Mouse (Mus musculus) embryonic fibroblast, embryonic 13.5 days (primary cell): ENCODE results near the gene Sh3bp5.

Experiments used
- CTCF ChIP-seq: IDR thresholded peaks from 2 replicates; pipeline ENCODE4 v1.5.1; 2011; ENCODE audit warnings: mild to moderate bottlenecking, control low read depth, low read length, moderate library complexity, borderline replicate concordance; ENCODE audit not compliant: insufficient read depth
- POLR2A ChIP-seq: IDR thresholded peaks from 2 replicates; pipeline ENCODE4 v1.6.1; 2011; ENCODE audit warnings: low read depth, mild to moderate bottlenecking, control low read depth, low read length, moderate library complexity

- TF ChIP-seq CTCF (no peak), POLR2A (no peak)
Observed at GRCm38 (mm10) chr14:31376331-31376730, 59.5 kb downstream of the Sh3bp5 start.
